Mouse (Mus musculus): ENCODE measurements around the gene Stxbp5.
A peak's percentile ranks its signal among the peaks of the same experiment; 100 is the strongest.

Stxbp5 gene

DNA sequence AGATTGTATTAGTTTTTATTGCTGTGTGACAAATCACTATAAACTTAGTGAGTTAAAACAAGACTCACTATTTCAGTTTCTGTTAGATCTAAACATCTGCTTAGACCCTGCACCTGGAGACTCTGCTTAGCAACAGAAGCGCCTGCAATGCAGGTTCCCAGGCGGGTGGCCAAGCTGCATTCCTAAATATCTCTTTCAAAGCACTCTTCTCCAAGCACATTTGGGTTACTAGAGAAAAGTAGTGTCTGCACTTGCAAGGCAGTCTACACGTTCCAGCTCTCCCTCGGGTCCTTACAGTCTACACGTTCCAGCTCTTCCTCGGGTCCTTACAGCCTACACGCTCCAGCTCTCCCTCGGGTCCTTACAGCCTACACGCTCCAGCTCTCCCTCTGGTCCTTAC lies 44.1 kb downstream of the Stxbp5 start:
- DNase-seq, result no peak

DNA sequence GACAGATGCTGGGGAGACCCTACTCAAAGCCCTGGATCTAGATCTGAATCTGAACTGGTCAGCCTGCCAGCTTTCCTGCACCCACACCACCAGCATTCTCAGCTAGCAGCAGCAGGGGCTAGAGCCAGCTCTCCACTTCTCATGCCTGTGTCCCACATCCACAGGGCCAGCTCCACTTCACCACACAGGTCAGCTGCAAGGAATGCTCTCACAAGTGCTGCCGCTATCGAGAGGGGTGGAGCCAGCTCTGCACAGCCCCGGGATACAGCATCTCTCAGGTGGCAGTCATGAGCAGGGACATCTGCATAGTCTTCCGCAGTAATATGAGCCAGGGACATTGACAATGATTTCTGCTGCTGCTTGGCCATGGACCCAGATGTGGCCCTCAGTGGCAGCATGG lies 54.5 kb downstream of the Stxbp5 start:
- peak; percentile 13 to 53 for DNase-seq

DNA sequence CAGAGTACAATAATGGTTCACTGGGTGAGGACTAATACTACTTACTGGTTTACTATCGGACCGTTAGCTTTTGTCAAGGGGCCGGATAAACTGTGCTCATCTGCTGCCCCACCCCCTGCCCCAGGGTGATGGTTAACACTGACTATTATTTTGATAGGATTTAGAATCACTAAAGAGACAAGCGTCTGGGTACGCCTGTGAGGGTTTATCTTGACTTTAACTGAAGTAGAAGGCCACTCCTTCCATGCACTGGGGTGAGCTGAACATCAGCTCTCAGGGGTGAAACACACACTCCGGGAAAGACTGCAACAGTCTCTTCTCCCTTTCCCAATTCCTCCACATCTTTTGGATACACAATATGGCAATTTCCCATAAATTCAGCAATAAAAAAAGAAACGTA lies 61.5 kb downstream of the Stxbp5 start:
- no peak for DNase-seq

DNA sequence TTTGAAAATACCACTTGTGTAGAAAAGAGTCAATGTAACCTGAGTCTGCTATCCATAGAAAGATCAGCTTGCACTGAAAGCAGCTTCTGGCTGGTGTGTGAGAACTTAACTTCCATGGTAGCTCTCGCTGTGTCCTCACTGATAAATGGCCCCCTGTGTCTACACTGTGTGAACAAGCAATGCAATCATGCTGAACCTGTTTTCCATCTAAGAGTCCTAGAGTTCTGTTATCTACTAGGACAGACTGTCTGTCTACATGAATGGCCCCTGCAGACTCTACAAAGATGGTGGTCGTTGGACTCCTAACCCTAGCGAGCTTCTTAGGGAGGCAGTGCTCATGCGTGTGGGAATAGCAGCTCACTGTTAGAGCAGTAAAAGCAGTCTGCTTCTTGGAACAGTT lies 65.9 kb downstream of the Stxbp5 start:
- no peak for DNase-seq

DNA sequence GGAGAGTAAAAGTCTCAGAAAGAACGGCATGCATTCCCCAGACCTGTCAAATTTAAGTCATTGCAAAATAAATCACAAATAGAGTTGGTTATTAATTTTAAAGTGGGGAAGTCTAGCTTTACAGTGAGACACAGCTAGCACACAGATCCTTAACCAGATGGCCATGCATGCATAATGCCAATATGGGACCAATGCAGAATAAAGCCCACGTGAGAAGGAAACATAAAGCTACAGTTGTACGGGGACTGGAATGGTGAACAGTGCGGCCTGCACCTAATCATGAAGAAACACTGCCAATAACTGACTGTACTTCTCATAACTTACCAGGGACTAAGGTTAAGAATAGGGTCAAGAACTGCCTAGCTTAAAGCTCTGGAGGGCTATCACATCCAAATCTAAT lies 67.9 kb downstream of the Stxbp5 start:
- no peak for DNase-seq

DNA sequence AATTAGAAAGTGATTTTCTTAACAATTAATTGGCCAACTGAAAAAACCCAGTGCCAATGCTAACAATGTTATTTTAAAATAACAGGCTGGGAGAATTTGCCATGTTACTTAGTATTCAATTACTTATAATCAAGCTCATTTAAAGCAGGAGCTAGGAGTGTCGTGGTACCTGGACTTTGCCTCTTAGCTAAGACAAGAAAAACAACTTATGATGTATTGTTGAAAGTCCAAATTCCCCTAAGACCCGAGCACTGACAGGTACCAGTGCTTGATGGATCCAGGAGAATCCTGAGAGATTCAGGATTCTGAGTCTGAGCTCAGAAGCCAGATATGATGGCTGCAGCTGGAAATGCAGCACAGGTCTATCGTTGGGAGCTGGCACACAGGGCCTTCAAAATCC lies 71.1 kb downstream of the Stxbp5 start:
- no peak for DNase-seq

DNA sequence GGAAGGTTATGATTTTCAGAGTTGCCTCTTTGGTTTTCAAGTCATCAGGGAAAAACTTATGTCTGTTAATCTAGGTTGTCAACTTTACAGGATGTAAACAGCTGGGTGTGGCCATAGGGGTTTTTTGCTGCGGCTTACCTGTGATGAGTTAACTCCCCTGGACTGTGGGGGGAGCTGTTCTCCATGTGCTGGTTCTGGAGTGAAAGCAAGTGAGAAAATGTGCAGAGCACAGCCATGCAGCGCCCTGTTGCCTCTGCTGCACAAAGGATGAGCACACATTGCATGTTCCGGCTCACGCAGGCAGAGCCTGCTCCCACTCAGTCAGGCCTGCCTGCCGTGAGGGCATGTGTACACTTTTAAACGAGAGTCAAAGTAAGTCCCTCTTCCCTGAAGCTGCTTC lies 79.6 kb downstream of the Stxbp5 start:
- peak in 1 of 2 experiments; percentile 15 for DNase-seq

DNA sequence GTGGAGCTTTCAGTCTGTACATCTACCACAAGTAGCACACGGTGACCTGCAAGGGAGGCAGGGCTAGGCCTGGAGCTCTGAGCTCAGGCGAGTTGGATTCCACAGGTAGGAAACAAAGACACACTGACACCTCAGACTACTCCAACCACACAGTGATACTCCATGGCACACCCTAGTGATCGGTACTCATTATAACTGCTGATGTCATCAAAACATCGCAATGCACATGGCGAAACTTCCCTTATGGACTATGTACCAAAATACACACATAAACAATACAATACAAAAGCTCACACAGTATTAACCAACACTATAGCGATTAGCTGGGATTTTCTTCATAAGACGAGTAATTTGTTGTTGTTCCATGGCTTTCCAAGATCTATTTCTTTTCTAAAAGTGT lies 82.3 kb downstream of the Stxbp5 start:
- no peak for DNase-seq

DNA sequence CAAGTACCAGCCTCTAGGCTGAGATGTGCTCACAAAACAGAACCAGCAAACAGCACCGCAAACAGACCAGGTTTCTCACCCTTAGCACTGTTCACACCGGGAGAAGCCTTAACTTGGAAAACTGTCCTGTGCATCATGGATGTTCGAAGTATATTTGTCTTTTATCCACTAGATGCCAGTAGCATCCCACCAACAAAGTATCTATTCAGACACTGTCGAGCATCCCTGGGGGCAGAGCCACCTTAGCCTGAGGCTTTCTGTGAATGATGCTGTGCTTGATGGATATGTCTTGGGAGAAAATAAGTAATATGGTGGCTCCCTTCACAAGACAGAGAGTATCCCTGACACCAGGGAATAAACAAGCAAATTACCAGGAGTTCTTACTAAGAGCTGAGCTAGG lies 87.0 kb downstream of the Stxbp5 start:
- DNase-seq, result no peak

DNA sequence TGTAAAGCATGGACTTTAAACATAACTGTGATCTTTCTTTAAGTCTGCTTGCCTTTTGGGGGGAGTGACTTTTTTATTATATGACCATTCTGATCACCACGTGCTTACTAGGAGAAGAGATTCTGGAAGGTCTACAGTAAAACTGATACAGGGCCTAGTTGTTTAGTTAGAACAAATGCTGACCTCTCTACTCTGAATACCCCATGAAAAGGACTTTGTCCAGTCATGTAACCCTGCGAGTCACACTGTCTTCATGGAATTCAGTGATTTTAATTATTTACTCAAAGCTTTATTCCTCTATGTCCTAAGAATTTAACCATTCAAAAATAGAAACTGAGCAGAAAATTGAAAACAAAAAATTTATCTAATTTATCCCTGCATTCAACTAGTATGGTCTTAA lies 93.3 kb downstream of the Stxbp5 start:
- no peak for DNase-seq

DNA sequence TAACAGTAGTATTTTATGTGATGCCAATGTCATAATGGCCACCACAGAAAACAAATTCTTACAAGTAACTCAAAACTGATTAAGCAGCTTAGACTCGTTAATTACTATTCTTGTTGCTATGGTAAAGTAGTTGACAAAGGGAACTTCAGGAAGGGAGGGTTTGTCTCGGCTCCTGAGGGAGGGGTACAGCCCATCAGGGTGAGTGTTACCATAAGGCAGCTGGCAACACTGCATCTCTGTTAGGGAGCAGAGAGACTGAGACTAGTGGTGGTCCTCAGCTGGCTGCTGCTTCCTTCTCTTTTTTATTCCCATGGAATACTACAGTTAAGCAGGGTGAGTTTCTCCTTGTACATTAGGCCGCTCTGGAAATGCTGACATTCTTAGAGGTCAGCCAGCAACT lies 95.5 kb downstream of the Stxbp5 start:
- DNase-seq, result no peak

DNA sequence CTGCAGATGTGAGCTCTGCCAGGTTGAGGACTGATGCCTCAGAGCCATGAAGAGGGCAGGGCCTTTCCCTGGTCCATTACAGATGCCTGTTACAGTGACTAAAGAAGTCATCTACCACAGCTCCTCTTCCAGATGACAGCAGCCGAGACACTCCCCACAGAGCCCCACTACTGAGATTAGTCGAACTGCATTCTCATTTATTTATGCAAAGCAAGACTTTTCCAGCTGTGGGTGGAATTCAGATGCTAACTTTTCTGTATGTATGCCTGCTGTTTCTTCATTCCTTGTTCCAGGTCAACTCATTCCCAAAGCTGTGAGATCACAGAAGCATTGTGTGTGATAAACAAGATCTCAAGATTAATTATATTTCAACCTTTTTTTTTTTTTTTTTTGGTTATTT lies 97.8 kb downstream of the Stxbp5 start:
- DNase-seq, result no peak

DNA sequence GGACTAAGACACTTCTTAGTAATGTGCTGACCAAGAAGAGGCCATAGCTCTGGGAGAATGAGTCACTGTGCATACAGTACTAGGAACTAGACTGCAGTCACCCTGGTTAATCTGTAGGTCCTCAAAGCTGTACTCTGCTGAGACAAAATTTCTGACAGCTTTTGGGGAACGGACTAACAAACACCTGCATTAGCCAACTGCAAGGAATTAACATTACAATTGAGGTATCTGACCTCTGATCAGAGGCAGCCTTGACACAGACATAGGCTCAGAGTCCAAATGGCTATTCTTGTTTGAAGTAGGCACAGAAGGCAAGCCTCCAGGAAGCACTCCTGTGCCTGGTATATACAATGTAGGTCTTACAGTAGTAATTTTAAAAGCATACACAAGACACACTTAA lies 99.3 kb downstream of the Stxbp5 start:
- no peak for DNase-seq

DNA sequence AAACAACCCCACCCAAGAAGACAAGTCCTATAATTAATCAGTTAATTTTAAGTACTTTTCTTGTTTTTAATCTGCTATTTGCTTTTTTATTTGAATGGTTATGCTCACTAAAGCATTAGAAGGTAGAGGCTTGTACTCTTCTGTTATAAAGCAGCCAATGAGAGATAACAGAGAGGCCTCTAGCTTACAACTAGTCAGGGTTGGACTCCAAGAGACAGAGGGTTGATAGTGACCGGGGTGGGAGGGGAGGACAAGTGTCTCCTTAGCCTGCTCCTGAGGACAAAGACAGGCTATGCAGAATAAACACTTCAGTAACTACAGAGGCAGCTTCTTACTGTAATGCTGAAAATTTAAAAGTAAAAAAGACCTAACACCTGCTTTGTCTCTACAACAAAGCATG lies 101.8 kb downstream of the Stxbp5 start:
- DNase-seq, result no peak

DNA sequence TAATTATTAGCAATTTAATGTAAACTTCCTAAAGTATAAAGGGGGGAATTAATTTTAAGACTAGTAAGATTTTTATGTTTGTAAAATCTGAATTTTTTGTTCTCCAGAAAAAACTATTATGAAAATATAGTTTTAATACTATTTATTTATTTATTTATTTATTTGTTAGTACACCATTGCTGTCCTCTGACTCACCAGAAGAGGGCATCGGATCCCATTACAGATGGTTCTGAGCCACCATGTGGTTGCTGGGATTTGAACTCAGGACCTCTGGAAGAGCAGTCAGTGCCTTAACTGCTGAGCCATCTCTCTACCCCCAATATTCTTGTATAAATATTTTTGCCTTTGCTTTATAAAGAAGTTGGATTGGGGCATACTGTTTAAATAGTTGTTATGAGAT lies 104.5 kb downstream of the Stxbp5 start:
- no peak for DNase-seq

DNA sequence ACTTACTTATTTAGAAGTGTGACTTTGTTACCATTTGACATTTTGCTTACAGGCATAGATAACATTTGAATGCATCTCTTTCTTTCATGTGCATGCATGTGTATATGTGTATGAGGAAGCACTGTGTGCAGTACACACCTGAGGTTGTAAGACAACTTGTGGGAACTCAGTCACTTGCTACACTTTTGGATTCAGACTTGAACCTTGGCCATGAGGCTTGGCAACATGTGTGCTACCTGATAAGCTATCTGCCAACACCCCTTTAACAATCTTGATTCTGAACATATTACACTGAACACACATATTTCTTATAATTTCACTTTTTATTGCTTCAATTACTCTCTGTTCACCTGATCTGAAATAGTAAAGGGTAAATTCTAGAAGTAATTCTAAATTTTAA lies 106.5 kb downstream of the Stxbp5 start:
- DNase-seq, result no peak

DNA sequence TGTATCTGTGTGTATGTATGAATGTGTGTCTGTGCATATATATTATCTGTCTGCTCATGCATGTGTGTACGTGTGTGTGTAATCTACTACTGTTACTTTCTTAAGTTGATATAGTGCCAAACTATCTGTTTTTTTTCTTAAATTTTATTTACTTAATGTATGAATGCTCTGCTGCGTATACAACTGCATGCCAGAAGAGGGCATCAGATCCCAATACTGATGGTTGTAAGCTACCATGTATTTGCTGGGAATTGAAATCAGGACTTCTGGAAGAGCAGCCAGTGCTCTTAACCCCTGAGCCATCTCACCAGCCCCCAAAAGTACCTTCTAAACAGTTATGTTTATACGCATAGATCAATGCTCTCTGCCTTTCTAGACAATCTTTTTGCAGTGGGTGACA lies 109.9 kb downstream of the Stxbp5 start:
- no peak for DNase-seq

DNA sequence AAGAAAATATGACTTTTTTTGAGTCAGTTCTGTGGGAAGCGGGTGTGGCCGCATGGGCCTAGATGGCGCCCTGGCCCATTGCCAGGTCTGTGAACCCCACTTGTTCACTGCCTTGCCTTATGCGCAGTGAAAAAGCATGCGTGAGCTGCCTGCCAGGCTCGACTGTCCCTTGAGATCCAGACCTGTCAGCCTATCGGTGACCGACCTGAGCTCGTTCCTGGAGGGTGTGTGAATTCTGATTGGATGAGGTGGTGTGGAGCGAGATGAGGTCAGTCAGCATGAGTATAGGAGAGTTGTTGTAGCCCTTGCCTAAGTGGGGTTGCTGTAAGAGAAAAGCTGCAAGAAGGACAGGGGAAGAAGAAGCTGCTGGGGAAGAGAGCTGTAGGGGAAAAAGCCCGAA lies 114.4 kb downstream of the Stxbp5 start:
- no peak for DNase-seq

DNA sequence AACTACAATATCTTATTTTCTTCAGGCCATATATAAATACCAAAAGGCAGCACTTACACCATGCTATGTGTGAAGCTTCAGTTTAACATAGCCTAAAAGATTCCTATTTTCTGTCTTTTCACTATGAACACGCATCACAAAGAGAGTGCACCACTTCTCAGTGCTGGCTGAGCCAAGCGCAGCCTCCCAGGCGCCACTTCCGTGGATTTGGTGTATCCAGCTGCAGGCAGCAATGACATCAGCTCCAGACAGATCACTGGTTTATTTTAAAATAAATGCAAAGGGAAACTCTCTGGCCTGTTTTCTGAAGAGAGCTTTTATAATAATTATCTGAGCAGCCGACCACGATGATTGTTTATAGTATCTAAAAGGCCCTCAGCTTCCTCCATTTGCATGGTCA lies 115.2 kb downstream of the Stxbp5 start:
- peak; percentile 22 to 59 for DNase-seq

DNA sequence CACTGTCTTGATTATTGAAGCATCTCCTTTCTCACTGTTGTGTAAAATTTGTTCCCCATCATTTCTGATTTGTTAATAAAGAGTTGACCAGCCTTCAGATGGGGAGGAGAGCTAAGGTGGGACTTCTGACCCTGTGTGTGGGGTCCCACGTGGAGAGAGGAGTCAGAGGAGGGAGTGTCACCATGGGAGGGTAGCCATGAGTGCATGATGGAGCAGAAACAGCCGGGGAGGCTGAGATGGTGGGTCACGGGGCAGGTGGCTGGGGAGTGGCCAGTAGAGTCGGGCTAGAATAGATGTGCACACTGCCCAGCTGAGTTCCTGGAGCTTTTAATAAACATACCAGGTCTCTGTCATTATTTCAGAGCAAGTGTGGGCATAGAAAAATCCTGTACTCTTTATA lies 121.0 kb downstream of the Stxbp5 start:
- no peak for DNase-seq

DNA sequence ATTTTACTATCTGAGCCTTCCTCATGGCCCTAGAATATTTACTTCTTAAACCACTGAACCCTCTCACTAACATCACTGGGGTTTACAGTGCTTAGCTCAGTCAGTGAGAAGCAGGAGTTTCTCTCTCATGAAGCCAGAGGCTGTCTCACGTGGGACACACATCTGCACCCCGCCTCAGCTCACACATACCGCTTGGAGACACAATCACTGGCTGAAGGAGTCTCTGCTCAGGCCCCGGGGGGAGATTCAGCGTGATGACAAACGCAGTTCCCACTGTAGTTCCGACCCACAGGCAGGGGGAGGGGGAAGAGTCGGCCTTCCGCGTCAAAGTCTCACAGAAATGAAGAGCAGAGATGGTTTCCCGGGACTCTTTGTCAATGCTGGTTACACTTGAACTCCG lies 130.6 kb downstream of the Stxbp5 start:
- no peak for DNase-seq

DNA sequence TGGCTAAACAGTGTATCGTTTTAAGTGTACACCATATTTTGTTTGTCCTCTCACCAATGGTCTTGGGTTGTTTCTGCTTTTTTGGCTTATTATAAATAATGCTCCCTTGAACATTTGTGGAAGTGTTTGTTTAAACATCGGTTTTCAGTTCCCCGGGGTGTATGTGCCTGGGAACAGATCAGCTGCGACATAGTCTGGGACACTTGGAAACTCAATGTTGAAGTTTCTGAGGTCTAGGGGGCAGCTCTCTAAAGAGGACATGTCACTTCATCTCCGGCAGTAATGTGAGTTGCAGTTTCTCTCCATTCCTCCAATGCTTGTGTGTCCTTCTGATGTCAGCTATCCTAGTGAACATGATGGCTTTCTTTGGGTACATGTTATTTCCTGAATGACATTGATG lies 137.0 kb downstream of the Stxbp5 start:
- no peak for DNase-seq

DNA sequence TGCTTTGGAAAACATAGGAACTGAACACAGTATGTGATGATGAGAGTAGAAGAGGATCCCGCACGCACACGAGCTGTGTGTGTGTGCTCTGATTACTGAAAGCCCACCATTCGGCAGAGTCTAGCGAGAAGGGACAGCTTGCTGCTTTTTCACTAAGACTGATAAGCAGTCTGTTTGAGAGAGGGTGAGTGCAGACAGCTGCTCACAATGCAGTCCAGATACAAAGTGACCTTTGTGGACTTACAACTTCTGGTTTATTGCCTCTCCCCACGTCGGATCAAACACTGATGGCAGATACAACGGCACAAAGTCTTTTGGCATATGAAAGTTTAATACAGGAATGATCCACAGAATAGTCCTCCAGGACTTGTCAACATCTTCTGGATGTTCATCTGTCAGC lies 140.6 kb downstream of the Stxbp5 start:
- DNase-seq, result no peak

DNA sequence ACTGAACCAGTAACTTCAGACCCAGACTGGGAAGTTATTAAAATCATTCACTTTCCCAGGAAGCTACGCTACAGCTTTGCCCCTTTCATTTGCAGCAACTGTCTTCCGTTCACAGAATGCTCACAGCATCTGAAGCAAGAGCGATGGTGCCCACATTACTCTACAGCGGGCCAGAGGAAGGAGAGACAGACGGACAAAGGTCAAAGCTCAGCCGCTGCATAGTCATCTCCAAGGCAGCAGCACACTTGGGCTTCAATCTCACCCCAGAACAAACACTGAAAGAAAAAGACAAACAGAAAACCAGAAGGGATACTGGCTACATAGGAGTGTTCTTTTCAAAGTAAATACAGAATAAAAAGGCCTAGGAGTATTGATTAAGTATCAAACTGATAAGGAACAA lies 144.3 kb downstream of the Stxbp5 start:
- no peak for DNase-seq

DNA sequence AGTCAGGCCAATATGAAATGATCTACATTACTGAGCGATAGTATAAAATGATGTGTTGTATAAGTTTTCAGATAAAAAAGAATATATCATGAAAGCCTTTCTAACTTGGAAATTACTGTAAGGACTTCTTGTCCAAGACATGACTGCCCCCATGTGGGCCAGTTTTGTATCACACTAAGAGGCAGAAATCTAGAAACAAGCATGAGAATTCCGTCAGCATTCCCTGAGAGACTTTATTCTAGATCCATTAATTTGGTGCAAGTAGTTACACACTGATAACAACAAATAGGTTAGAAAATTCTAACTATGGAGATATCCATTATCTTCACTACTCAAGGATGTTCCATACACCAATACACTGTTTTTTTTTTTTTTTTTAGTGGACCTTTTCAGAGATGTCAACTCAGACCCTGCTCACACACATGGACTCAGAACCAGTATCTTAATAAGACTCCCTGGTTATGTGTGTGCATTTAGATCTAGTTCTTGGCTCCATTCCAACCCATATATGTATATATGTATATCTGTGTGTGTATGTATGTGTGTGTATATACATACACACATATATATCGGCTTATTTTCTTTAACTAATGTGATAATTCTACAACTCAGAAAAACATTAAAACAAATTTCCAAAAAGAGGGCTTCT lies 145.9 kb downstream of the Stxbp5 start:
- DNase-seq, result peak in 1 of 2 experiments; percentile 72

DNA sequence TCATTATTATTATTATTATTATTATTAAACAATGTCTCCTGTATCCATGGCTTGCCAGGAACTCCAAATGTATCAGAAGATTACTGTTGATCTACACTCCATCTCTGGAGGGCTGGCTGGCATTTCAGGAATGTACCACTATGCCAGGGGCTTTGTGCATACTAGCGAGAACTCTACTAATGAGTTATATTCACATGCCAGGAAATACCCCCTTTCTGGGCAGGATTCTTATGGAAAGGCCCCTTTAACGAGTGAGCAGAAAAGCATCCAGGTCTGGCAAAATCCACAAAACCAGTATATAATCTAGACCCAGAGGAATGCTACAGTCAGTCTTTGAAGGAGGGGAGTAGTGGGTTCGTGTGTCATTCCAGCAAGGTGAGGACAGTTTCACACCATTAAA lies 167.0 kb downstream of the Stxbp5 start:
- no peak for DNase-seq

All from lung, postnatal 4 days (tissue).